Mouse (Mus musculus) neural tube, embryonic 14.5 days (tissue): Measurements from ENCODE around the gene Lrmda. TPM values are rescaled to one million over a fixed set of nuclear protein-coding genes. Genes with fewer than 3 reads are reported as not detected.

Source experiments
- ATAC-seq: fragments of 200-750 bp; cut with Nextera tagmentation; 2 replicates; pipeline ENCODE4 v1.8.0; 2017; ENCODE audit warnings: low read depth, mild to moderate bottlenecking, moderate TSS enrichment, moderate library complexity
- H3K27ac ChIP-seq: fragments of 300-500 bp; sonication (generic); 2 replicates; pipeline ENCODE4 v1.5.1; 2014; ENCODE audit warnings: low read depth, mild to moderate bottlenecking, control low read depth, low read length, moderate library complexity, mixed read lengths
- H3K27me3 ChIP-seq: fragments of 300-500 bp; sonication (generic); 2 replicates; pipeline ENCODE4 v1.6.1; 2014; ENCODE audit warnings: low read length; ENCODE audit not compliant: control insufficient read depth, insufficient read depth
- H3K36me3 ChIP-seq: fragments of 300-500 bp; sonication (generic); 2 replicates; pipeline ENCODE4 v1.6.1; 2014; ENCODE audit warnings: low read length, mixed read lengths; ENCODE audit not compliant: control insufficient read depth, insufficient read depth
- H3K4me1 ChIP-seq: fragments of 300-500 bp; sonication (generic); 2 replicates; pipeline ENCODE4 v1.6.1; 2014; ENCODE audit warnings: low read length; ENCODE audit not compliant: control insufficient read depth, insufficient read depth
- H3K4me2 ChIP-seq: fragments of 300-500 bp; sonication (generic); 2 replicates; pipeline ENCODE4 v1.6.1; 2014; ENCODE audit warnings: mild to moderate bottlenecking, low read depth, low read length, control low read depth
- H3K4me3 ChIP-seq: fragments of 300-500 bp; sonication (generic); 2 replicates; pipeline ENCODE4 v1.5.1; 2014; ENCODE audit warnings: low read depth, low read length, control low read depth, mixed read lengths
- H3K9ac ChIP-seq: fragments of 300-500 bp; sonication (generic); replicated peaks from 2 replicates; pipeline ENCODE4 v1.6.1; 2014; ENCODE audit warnings: low read depth, mild to moderate bottlenecking, control low read depth, low read length, mixed read lengths
- H3K9me3 ChIP-seq: fragments of 300-500 bp; sonication (generic); 2 replicates; pipeline ENCODE4 v1.6.1; 2016; ENCODE audit warnings: low read length; ENCODE audit not compliant: control insufficient read depth
- WGBS: fragments of 180-500 bp; shearing (Covaris S2); extraction: QIAGEN DNeasy Blood & Tissue Kit; methylation state at CpG from one replicate; pipeline ENCODE4 v1.1.7; 2014; 5-methylcytosine and 5-hydroxymethylcytosine counted together
- polyA plus RNA-seq: library from polyadenylated mRNA; unstranded; fragments of >200 nt; fragmentation: Nextera tagmentation; extraction: Ambion mirVana; gene quantifications from 2 replicates; pipeline ENCODE4 v1.2.1, GENCODE M21; 2014

Lrmda gene
- polyA plus RNA-seq, 1 experiment from 2014 or later, result 0.35 TPM

DNA sequence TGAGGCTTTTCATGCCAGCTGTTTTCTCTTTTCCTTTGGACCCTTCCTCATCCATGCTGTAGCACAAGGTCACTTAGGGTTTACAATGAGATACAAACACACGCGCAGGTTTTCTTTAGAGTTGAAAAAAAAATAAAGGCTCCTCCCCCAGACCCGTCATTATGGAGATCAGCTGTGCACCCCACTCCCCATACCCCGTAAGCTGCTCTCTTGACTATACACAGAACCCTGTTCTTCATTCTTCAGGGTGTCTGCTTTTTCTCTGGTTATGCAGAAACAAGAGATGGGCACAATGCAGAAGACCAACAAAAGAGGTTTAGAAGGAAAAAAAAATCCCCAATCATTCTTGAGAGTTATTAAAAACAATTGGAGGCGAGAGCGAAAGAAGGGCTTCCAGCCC, 16.8 kb downstream of the Lrmda start:
- Histone ChIP-seq H3K36me3 (no peaks in the 10 kb centered on the region), H3K4me2 (no peak overlapping the region), H3K9ac (no peak overlapping the region), H3K9me3 (no peaks in the 10 kb centered on the region), H3K4me1 (peaks cover 18% of the 10 kb centered on the region; the same call in 1 of the 2 replicates), H3K27ac (no peak overlapping the region), H3K27me3 (no peaks in the 10 kb centered on the region), H3K4me3 (no peak overlapping the region)
- WGBS, result 26% methylated on average over 6 of the region's 6 CpGs
- ATAC-seq, result no peak

GRCm38 (mm10) chr14:22036802-22037497, 17.4 kb downstream of the Lrmda start:
- H3K27ac ChIP-seq, result no peak overlapping the region
- peak overlapping the region; percentile 32 for H3K4me2 ChIP-seq
- no peak for ATAC-seq
- no peaks in the 10 kb centered on the region for H3K9me3 ChIP-seq
- no peak overlapping the region for H3K4me3 ChIP-seq
- H3K27me3 ChIP-seq, result no peaks in the 10 kb centered on the region
- no peaks in the 10 kb centered on the region for H3K36me3 ChIP-seq
- H3K4me1 ChIP-seq, result peaks cover 18% of the 10 kb centered on the region; the same call in 1 of the 2 replicates
- WGBS, result 29% methylated on average over 12 of the region's 12 CpGs
- no peak overlapping the region for H3K9ac ChIP-seq

DNA sequence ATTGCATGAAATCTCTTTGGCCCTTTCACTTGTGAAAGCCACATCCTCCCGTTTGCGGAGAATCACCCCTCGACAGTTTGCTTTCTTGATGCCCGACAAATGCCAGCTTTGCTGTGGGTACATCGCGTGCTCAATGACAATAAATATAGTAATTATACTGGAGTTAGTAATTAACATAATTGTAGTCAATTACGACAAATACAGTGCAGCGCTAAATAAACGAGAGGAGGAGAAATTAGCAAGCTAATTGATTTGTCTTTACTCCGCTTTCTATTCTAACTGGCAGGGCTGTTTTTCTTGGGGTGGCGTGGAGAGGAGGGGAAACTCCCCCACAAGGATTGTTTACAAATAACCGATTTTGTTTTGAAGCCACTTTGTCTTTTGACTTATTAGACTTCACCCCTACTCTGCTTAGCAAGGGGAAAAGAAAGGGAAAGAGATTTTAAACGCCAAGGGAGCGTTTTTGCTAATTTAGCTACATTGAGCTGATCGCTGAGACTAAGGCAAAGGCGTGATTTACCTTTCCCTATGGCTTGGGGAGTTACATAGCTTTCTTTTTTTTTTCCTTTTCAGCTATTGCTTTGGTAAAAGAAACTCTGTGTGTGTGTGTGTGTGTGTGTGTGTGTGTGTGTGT, 18.1 kb downstream of the Lrmda start:
- ATAC-seq, result 0 out of 2 replicates have a peak, but pooled peaks have one; percentile 6
- 31% methylated on average over 16 of the region's 16 CpGs for WGBS
- peaks cover 18% of the 10 kb centered on the region; the same call in 1 of the 2 replicates for H3K4me1 ChIP-seq
- no peaks in the 10 kb centered on the region for H3K36me3 ChIP-seq
- peak overlapping the region; percentile 32 for H3K4me2 ChIP-seq
- no peak overlapping the region for H3K9ac ChIP-seq
- H3K27me3 ChIP-seq, result no peaks in the 10 kb centered on the region
- no peak overlapping the region for H3K27ac ChIP-seq
- H3K4me3 ChIP-seq, result no peak overlapping the region
- no peaks in the 10 kb centered on the region for H3K9me3 ChIP-seq

- no peak overlapping the region for H3K4me2 ChIP-seq
- H3K36me3 ChIP-seq, result no peaks in the 10 kb centered on the region
- H3K4me3 ChIP-seq, result no peak overlapping the region
- no peak overlapping the region for H3K27ac ChIP-seq
- ATAC-seq, result no peak
- H3K4me1 ChIP-seq, result peaks cover 9% of the 10 kb centered on the region; the same call in 1 of the 2 replicates
- no peaks in the 10 kb centered on the region for H3K9me3 ChIP-seq
- no peak overlapping the region for H3K9ac ChIP-seq
- WGBS, result 88% methylated on average over 6 of the region's 6 CpGs
- no peaks in the 10 kb centered on the region for H3K27me3 ChIP-seq
Observed at GRCm38 (mm10) chr14:22042146-22042545, 22.6 kb downstream of the Lrmda start.

- no peaks in the 10 kb centered on the region for H3K27me3 ChIP-seq
- no peaks in the 10 kb centered on the region for H3K9me3 ChIP-seq
- no peaks in the 10 kb centered on the region for H3K36me3 ChIP-seq
- no peak overlapping the region for H3K4me2 ChIP-seq
- H3K4me1 ChIP-seq, result peaks cover 2% of the 10 kb centered on the region; the same call in 1 of the 2 replicates
- no peak overlapping the region for H3K4me3 ChIP-seq
- H3K27ac ChIP-seq, result no peak overlapping the region
- WGBS, result 52% methylated on average over 5 of the region's 5 CpGs
- no peak for ATAC-seq
- H3K9ac ChIP-seq, result no peak overlapping the region
Observed at GRCm38 (mm10) chr14:22043420-22043819, 23.9 kb downstream of the Lrmda start.

GRCm38 (mm10) chr14:22046262-22046856, 26.8 kb downstream of the Lrmda start:
- WGBS, result 75% methylated on average over 10 of the region's 10 CpGs
- Histone ChIP-seq H3K4me3 (no peak overlapping the region), H3K4me1 (no peaks in the 10 kb centered on the region), H3K9ac (no peak overlapping the region), H3K27me3 (no peaks in the 10 kb centered on the region), H3K27ac (no peak overlapping the region), H3K36me3 (no peaks in the 10 kb centered on the region), H3K4me2 (no peak overlapping the region), H3K9me3 (no peaks in the 10 kb centered on the region)
- no peak for ATAC-seq

DNA sequence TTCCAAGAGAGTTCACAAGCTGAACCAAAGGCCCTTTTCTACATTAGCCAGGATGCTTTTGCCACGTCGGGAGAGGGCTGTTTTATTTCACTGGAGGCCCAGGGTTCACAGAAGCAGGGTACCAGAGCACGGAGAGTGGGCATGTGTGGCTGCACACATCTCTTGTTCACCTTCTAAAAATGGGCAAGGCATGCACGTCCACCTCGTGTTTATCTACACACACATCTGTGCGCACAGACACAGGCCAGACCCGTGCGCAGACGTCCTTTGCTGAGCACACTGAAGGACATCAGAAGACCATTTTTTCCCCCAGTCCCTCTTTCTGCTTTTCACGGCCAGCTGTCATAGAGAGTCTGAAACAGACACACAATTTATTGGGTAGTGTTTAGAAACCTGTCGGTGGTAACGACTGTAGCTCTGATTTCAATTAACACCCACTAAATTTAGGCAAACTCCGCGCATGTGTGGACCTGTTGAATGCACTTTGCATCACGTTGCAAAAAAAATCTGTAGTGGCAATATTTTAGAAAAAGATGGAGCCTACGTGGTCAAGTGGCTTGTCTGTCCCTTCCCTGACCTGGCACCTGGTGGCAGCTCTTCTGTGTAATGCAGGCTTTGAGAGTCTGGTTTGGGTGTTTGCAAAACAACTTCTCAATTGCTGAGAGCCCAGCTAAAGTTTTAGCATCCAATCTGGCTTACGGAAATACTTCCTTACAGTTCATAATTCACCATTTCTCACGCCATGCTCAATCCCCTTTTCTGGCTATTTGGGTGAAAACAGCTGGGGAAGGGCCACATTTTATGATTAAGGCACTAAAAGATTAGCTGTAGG, 28.8 kb downstream of the Lrmda start:
- no peak for ATAC-seq
- no peak overlapping the region for H3K9ac ChIP-seq
- 77% methylated on average over 18 of the region's 18 CpGs for WGBS
- no peaks in the 10 kb centered on the region for H3K9me3 ChIP-seq
- H3K27me3 ChIP-seq, result no peaks in the 10 kb centered on the region
- H3K4me3 ChIP-seq, result no peak overlapping the region
- H3K4me2 ChIP-seq, result no peak overlapping the region
- H3K27ac ChIP-seq, result no peak overlapping the region
- H3K36me3 ChIP-seq, result no peaks in the 10 kb centered on the region
- 0 out of 2 replicates have a peak, but pooled peaks cover 7% of the 10 kb centered on the region for H3K4me1 ChIP-seq

DNA sequence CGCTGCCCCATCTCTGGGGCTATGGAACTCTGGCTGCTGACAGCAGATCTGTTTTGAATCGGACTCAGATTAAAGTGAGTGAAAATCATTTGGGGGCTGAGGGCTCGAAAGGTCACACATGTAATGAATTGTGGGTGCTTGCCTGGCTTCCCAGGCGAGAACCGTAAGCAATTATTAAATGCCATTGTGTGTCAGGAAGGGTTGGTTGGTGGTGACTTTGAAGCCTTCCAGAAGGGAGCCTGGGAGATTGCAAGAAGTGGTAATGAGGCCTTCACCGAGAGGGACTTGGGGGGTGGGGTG, 29.3 kb downstream of the Lrmda start:
- 0 out of 2 replicates have a peak, but pooled peaks cover 7% of the 10 kb centered on the region for H3K4me1 ChIP-seq
- no peaks in the 10 kb centered on the region for H3K27me3 ChIP-seq
- 77% methylated on average over 6 of the region's 6 CpGs for WGBS
- H3K9me3 ChIP-seq, result no peaks in the 10 kb centered on the region
- no peak for ATAC-seq
- H3K27ac ChIP-seq, result no peak overlapping the region
- H3K36me3 ChIP-seq, result no peaks in the 10 kb centered on the region
- no peak overlapping the region for H3K4me2 ChIP-seq
- H3K4me3 ChIP-seq, result no peak overlapping the region
- H3K9ac ChIP-seq, result no peak overlapping the region
